Mouse (Mus musculus) heart, embryonic 14.5 days (tissue): Measurements from ENCODE around the gene St13. TPM values are rescaled to one million over a fixed set of nuclear protein-coding genes. Genes with fewer than 3 reads are reported as not detected.

Experiments used
- ATAC-seq: fragments of 200-750 bp; cut with Nextera tagmentation; 2 replicates; pipeline ENCODE4 v1.8.0; 2017; ENCODE audit warnings: low read depth, moderate TSS enrichment; ENCODE audit not compliant: insufficient number of reproducible peaks, insufficient read depth, low FRiP score
- H3K27ac ChIP-seq, 2 experiments: fragments of 200-500 bp in 1 of 2; fragments of 300-500 bp in 1 of 2; sonication (generic) in 1 of 2; replicated peaks in 1 of 2; 2 replicates each; pipeline ENCODE4 v1.5.1; 2012 to 2014; ENCODE audit warnings: low read depth in 2 of 2, low read length in 2 of 2, control low read depth in 1 of 2, mild to moderate bottlenecking in 1 of 2, mixed read lengths in 1 of 2; ENCODE audit not compliant: control insufficient read depth in 1 of 2, insufficient read depth in 1 of 2
- H3K27me3 ChIP-seq: fragments of 300-500 bp; sonication (generic); 2 replicates; pipeline ENCODE4 v1.6.1; 2014; ENCODE audit warnings: mild to moderate bottlenecking, low read length, control low read depth; ENCODE audit not compliant: control insufficient read depth, insufficient read depth
- H3K36me3 ChIP-seq: fragments of 300-500 bp; sonication (generic); 2 replicates; pipeline ENCODE4 v1.6.1; 2014; ENCODE audit warnings: mild to moderate bottlenecking, control low read depth, low read length, mixed read lengths; ENCODE audit not compliant: control insufficient read depth, insufficient read depth
- H3K4me1 ChIP-seq, 2 experiments: fragments of 200-500 bp in 1 of 2; fragments of 300-500 bp in 1 of 2; sonication (generic) in 1 of 2; 2 replicates each; pipeline ENCODE4 v1.6.1; 2012 to 2014; ENCODE audit warnings: low read length in 2 of 2, control low read depth in 1 of 2, mixed read lengths in 1 of 2; ENCODE audit not compliant: control insufficient read depth in 2 of 2, insufficient read depth in 2 of 2
- H3K4me2 ChIP-seq: fragments of 300-500 bp; sonication (generic); 2 replicates; pipeline ENCODE4 v1.6.1; 2014; ENCODE audit warnings: mild to moderate bottlenecking, low read length
- H3K4me3 ChIP-seq, 2 experiments: fragments of 200-500 bp in 1 of 2; fragments of 300-500 bp in 1 of 2; sonication (generic) in 1 of 2; 2 replicates each; pipeline ENCODE4 v1.5.1; 2012 to 2014; ENCODE audit warnings: low read length in 2 of 2, mild to moderate bottlenecking in 2 of 2, control low read depth in 1 of 2, low read depth in 1 of 2, moderate library complexity in 1 of 2; ENCODE audit not compliant: control insufficient read depth in 1 of 2, insufficient read depth in 1 of 2
- H3K9ac ChIP-seq: fragments of 300-500 bp; sonication (generic); 2 replicates; pipeline ENCODE4 v1.6.1; 2014; ENCODE audit warnings: mild to moderate bottlenecking, low read length
- H3K9me3 ChIP-seq: fragments of 300-500 bp; sonication (generic); 2 replicates; pipeline ENCODE4 v1.6.1; 2016; ENCODE audit warnings: low read length, control low read depth; ENCODE audit not compliant: control insufficient read depth
- WGBS: fragments of 180-500 bp; shearing (Covaris S2); extraction: QIAGEN DNeasy Blood & Tissue Kit; methylation state at CpG from one replicate; pipeline ENCODE4 v1.1.7; 2014; 5-methylcytosine and 5-hydroxymethylcytosine counted together
- polyA plus RNA-seq: library from polyadenylated mRNA; unstranded; fragments of >200 nt; fragmentation: Nextera tagmentation; extraction: Ambion mirVana; gene quantifications from 2 replicates; pipeline ENCODE4 v1.2.1, GENCODE M21; 2014

St13 gene
- polyA plus RNA-seq, 1 experiment from 2014 or later: 105 TPM

GRCm38 (mm10) chr15:81347466-81347865, 52.4 kb downstream of the St13 start:
- Histone ChIP-seq H3K36me3 (peaks cover 19% of the 10 kb centered on the region), H3K4me1 (0 out of 4 replicates have a peak, but pooled peaks cover 0 to 3% of the 10 kb centered on the region in 2 experiments), H3K4me2 (no peak overlapping the region), H3K27me3 (no peaks in the 10 kb centered on the region), H3K27ac (no peak overlapping the region), H3K9me3 (no peaks in the 10 kb centered on the region), H3K9ac (no peak overlapping the region), H3K4me3 (no peak overlapping the region)
- 88% methylated on average over 2 of the region's 2 CpGs for WGBS
- no peak for ATAC-seq

- WGBS: 86% methylated on average over 2 of the region's 2 CpGs
- Histone ChIP-seq H3K4me2 (no peak overlapping the region), H3K27me3 (no peaks in the 10 kb centered on the region), H3K27ac (no peak overlapping the region), H3K4me3 (no peak overlapping the region), H3K4me1 (no peaks in the 10 kb centered on the region), H3K9ac (no peak overlapping the region), H3K9me3 (no peaks in the 10 kb centered on the region), H3K36me3 (peaks cover 58% of the 10 kb centered on the region)
- ATAC-seq: no peak
Measured at GRCm38 (mm10) chr15:81341426-81341825, 58.5 kb downstream of the St13 start.

GRCm38 (mm10) chr15:81339158-81339557, 60.7 kb downstream of the St13 start:
- no peaks in the 10 kb centered on the region for H3K9me3 ChIP-seq
- no peak overlapping the region for H3K9ac ChIP-seq
- no peaks in the 10 kb centered on the region for H3K4me1 ChIP-seq
- H3K36me3 ChIP-seq: peaks cover 74% of the 10 kb centered on the region
- no peak overlapping the region for H3K4me3 ChIP-seq
- WGBS: 96% methylated on average over 3 of the region's 3 CpGs
- no peak overlapping the region for H3K27ac ChIP-seq
- H3K4me2 ChIP-seq: no peak overlapping the region
- no peaks in the 10 kb centered on the region for H3K27me3 ChIP-seq
- ATAC-seq: no peak

- H3K9me3 ChIP-seq: no peaks in the 10 kb centered on the region
- 87% methylated on average over 5 of the region's 5 CpGs for WGBS
Measured at GRCm38 (mm10) chr15:81336466-81336865, 63.4 kb downstream of the St13 start.

GRCm38 (mm10) chr15:81332517-81332916, 67.4 kb downstream of the St13 start:
- no peak for ATAC-seq
- WGBS: 92% methylated on average over 4 of the region's 4 CpGs
- Histone ChIP-seq H3K4me2 (no peak overlapping the region), H3K36me3 (peaks cover 72% of the 10 kb centered on the region), H3K27ac (no peak overlapping the region), H3K9me3 (no peaks in the 10 kb centered on the region), H3K9ac (no peak overlapping the region), H3K27me3 (no peaks in the 10 kb centered on the region), H3K4me3 (no peak overlapping the region), H3K4me1 (peaks cover 3 to 4% of the 10 kb centered on the region in 2 experiments; a peak in 2 of 4 replicates)

More at GRCm38 (mm10) chr15:81336466-81336865, 63.4 kb downstream of the St13 start:
- H3K27ac ChIP-seq: no peak overlapping the region
- H3K4me3 ChIP-seq: no peak overlapping the region
- H3K36me3 ChIP-seq: peaks cover 72% of the 10 kb centered on the region
- no peaks in the 10 kb centered on the region for H3K4me1 ChIP-seq
- H3K9ac ChIP-seq: no peak overlapping the region
- H3K27me3 ChIP-seq: no peaks in the 10 kb centered on the region
- H3K4me2 ChIP-seq: no peak overlapping the region
- no peak for ATAC-seq

- H3K9me3 ChIP-seq: no peaks in the 10 kb centered on the region
- no peak overlapping the region for H3K9ac ChIP-seq
- peaks cover 72% of the 10 kb centered on the region for H3K36me3 ChIP-seq
- peaks cover 3 to 4% of the 10 kb centered on the region in 2 experiments; a peak in 2 of 4 replicates for H3K4me1 ChIP-seq
- no peak overlapping the region for H3K4me2 ChIP-seq
- H3K4me3 ChIP-seq: no peak overlapping the region
- H3K27me3 ChIP-seq: no peaks in the 10 kb centered on the region
- no peak for ATAC-seq
- H3K27ac ChIP-seq: no peak overlapping the region
- WGBS: 63% methylated on average over 3 of the region's 3 CpGs
Measured at GRCm38 (mm10) chr15:81330816-81331433, 69.0 kb downstream of the St13 start.

GRCm38 (mm10) chr15:81329721-81330369, 70.0 kb downstream of the St13 start:
- Histone ChIP-seq H3K27ac (no peak overlapping the region), H3K9me3 (no peaks in the 10 kb centered on the region), H3K27me3 (no peaks in the 10 kb centered on the region), H3K4me3 (no peak overlapping the region), H3K4me2 (no peak overlapping the region), H3K36me3 (peaks cover 68% of the 10 kb centered on the region), H3K4me1 (peaks cover 3 to 4% of the 10 kb centered on the region in 2 experiments; a peak in 2 of 4 replicates), H3K9ac (no peak overlapping the region)
- 44% methylated on average over 5 of the region's 5 CpGs for WGBS
- ATAC-seq: no peak
